Mouse (Mus musculus) bone marrow, adult 2 months (tissue): ENCODE results near the gene Wdfy4.

Experiments used
- CTCF ChIP-seq: fragments of 200-500 bp; IDR thresholded peaks from 2 replicates; pipeline ENCODE4 v1.5.1; 2011; ENCODE audit warnings: low read length, control low read depth; ENCODE audit not compliant: control insufficient read depth, insufficient read depth
- POLR2A ChIP-seq: fragments of 200-500 bp; IDR thresholded peaks from 2 replicates; pipeline ENCODE4 v1.6.1; 2011; ENCODE audit warnings: low read depth, mild to moderate bottlenecking, control low read depth, low read length, borderline replicate concordance; ENCODE audit not compliant: control insufficient read depth

DNA sequence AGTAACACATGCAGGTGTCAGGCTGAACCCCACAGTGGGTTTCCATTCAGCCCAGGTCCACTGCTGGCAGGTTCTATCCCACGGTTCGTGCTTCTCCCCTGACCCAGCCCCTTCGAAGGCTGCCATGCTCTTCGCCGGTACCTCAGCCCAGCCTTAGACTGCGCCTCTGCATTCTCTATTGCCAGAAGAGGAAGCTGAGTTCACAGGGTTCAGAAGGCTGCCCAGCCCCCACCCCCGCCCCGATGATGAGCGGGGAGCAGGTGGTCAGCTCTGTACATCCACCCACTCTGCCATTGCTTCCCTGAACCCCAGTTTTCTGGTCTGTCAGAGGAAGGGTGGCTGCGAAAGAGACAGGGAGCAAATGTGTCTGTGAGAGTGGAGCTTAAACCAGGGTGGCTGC, 185.8 kb downstream of the Wdfy4 start:
- no peak for TF ChIP-seq POLR2A
- TF ChIP-seq CTCF: no peak
